Mouse (Mus musculus) left cerebral cortex, postnatal 25 days (tissue): ENCODE measurements around the gene Arhgef19. TPM values are rescaled to one million over a fixed set of nuclear protein-coding genes. Genes with fewer than 3 reads are reported as not detected.

Source experiments
- DNase-seq, 2 experiments: peaks; one replicate each; pipeline ENCODE4 v3.0.0; 2022; ENCODE audit warnings: low spot score in 2 of 2, mixed read lengths in 1 of 2
- intact Hi-C: fragments of 180-260 bp; cut with DNase I; formaldehyde crosslinking; loops from one replicate; pipeline ENCODE4 v1.15.1; 2025
- total RNA-seq, 2 experiments: library from RNA; stranded (reverse); gene quantifications; 2 replicates each; pipeline ENCODE4 v1.2.3; 2021

Gene Arhgef19
- total RNA-seq, 2 experiments from 2014 or later: 15.1 to 16.3 TPM

GRCm38 (mm10) chr4:141302428-141303401, 63.4 kb downstream of the Arhgef19 start:
- intact Hi-C loops: no loop called here
- DNase-seq: no peak

- DNase-seq: no peak
- intact Hi-C loops: no loop called here
Observed at GRCm38 (mm10) chr4:141303402-141304222, 64.3 kb downstream of the Arhgef19 start.

GRCm38 (mm10) chr4:141304223-141304611, 64.9 kb downstream of the Arhgef19 start:
- DNase-seq: no peak
- intact Hi-C loops: no loop called here

DNA sequence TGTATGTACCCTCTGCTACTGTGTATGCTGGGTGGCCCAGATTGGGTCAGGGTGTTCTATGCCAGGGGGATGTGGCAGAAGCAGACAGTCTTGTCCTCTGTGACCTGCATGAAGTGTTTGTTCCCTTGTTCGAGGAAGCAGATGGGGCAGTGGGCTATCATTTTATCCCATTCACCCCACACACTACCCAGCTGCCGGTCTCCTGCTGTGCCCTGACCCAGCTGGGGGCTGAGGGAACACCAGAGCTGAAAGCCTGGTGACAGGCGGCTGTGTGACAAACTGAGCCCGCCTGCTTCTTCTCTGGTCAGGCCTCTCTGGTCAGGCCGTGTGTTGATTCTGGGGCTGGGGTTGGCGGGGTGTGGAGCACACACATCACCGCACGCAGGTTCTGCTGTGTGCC, 66.8 kb downstream of the Arhgef19 start:
- DNase-seq: no peak
- intact Hi-C loops: no loop called here

Other genes with a start within 250 kb of the Arhgef19 start
- 1 to 10 TPM; 4.4 to 4.5 TPM for gene Mfap2, start 229.1 kb upstream of the Arhgef19 start, total RNA-seq
- 10 to 100 TPM; 51.4 to 62.7 TPM for gene Crocc, start 178.9 kb upstream of the Arhgef19 start, total RNA-seq
- gene Necap2, start 161.1 kb upstream of the Arhgef19 start, total RNA-seq: 10 to 100 TPM; 36.3 to 46.0 TPM
- gene Spata21, start 151.2 kb upstream of the Arhgef19 start, total RNA-seq: under 1 TPM; 0.55 to 0.83 TPM
- 10 to 100 TPM; 41.7 to 49.2 TPM for gene Szrd1, start 99.7 kb upstream of the Arhgef19 start, total RNA-seq
- 10 to 100 TPM; 31.4 to 32.3 TPM for gene Fbxo42, start 91.6 kb upstream of the Arhgef19 start, total RNA-seq
- gene Rsg1, start 25.5 kb upstream of the Arhgef19 start, total RNA-seq: 1 to 10 TPM; 2.5 to 3.2 TPM
- 1 to 10 TPM in 1 of 2 experiments, under 1 TPM in 1; 0.82 to 1.2 TPM for gene Epha2, start 61.7 kb downstream of the Arhgef19 start, total RNA-seq
- 1 to 10 TPM; 3.1 to 3.5 TPM for gene Fam131c, start 128.7 kb downstream of the Arhgef19 start, total RNA-seq
- not detected for gene Clcnka, start 159.2 kb downstream of the Arhgef19 start, total RNA-seq
- gene Clcnkb, start 176.5 kb downstream of the Arhgef19 start, total RNA-seq: not detected
- under 1 TPM; 0.39 to 0.66 TPM for gene Hspb7, start 181.3 kb downstream of the Arhgef19 start, total RNA-seq
- gene Srarp, start 196.6 kb downstream of the Arhgef19 start, total RNA-seq: 1 to 10 TPM; 4.7 to 6.0 TPM
- 10 to 100 TPM; 42.1 to 43.3 TPM for gene Zbtb17, start 205.2 kb downstream of the Arhgef19 start, total RNA-seq